Mouse (Mus musculus) midbrain, embryonic 10.5 days (tissue): ENCODE data around the gene Tmod2. TPM values are rescaled to one million over a fixed set of nuclear protein-coding genes. Genes with fewer than 3 reads are reported as not detected.
"Not testable (repeated sequence)": the region's sequence is repeated elsewhere in the genome, so short reads cannot be mapped to it uniquely, and the experiment has no call there.

Experiments
- DNase-seq: peaks from one replicate; pipeline ENCODE4 v3.0.0-alpha.2; 2017; ENCODE audit warnings: low spot score
- H3K27ac ChIP-seq: fragments of 300-500 bp; sonication (generic); replicated peaks from 2 replicates; pipeline ENCODE4 v1.5.1; 2016; ENCODE audit warnings: mild to moderate bottlenecking
- H3K27me3 ChIP-seq: fragments of 300-500 bp; sonication (generic); 2 replicates; pipeline ENCODE4 v1.6.1; 2016; ENCODE audit warnings: low read depth, mild to moderate bottlenecking; ENCODE audit not compliant: poor library complexity, severe bottlenecking
- H3K36me3 ChIP-seq: fragments of 300-500 bp; sonication (generic); 2 replicates; pipeline ENCODE4 v1.6.1; 2016; ENCODE audit warnings: mild to moderate bottlenecking, moderate library complexity
- H3K4me1 ChIP-seq: fragments of 300-500 bp; sonication (generic); 2 replicates; pipeline ENCODE4 v1.6.1; 2016
- H3K4me3 ChIP-seq: fragments of 300-500 bp; sonication (generic); 2 replicates; pipeline ENCODE4 v1.5.1; 2016; ENCODE audit warnings: mild to moderate bottlenecking, moderate library complexity
- H3K9me3 ChIP-seq: fragments of 300-500 bp; sonication (generic); replicated peaks from 2 replicates; pipeline ENCODE4 v1.6.1; 2016; ENCODE audit warnings: mild to moderate bottlenecking
- WGBS: fragments of 180-500 bp; shearing (Covaris S2); methylation state at CpG from one replicate; pipeline ENCODE4 v1.1.7; 2016; 5-methylcytosine and 5-hydroxymethylcytosine counted together
- polyA plus RNA-seq: library from polyadenylated mRNA; unstranded; fragments of >200 nt; fragmentation: Nextera tagmentation; extraction: Ambion mirVana; gene quantifications from 2 replicates; pipeline ENCODE4 v1.2.1, GENCODE M21; 2016

The Tmod2 gene
- polyA plus RNA-seq, 1 experiment from 2014 or later: 39.1 TPM

GRCm38 (mm10) chr9:75624983-75625555 is 13.9 kb upstream of the Tmod2 start:
- no peak for DNase-seq
- Histone ChIP-seq H3K4me1 (peaks cover 14% of the 10 kb centered on the region), H3K36me3 (no peaks in the 10 kb centered on the region), H3K27ac (peak overlapping the region; percentile 94), H3K27me3 (peaks cover 26% of the 10 kb centered on the region), H3K4me3 (peak overlapping the region; percentile 89), H3K9me3 (no peaks in the 10 kb centered on the region)
- WGBS: 14% methylated on average over 18 of the region's 18 CpGs

GRCm38 (mm10) chr9:75621428-75621827 is 10.3 kb upstream of the Tmod2 start:
- H3K27ac ChIP-seq: no peak overlapping the region
- no peak overlapping the region for H3K4me3 ChIP-seq
- peaks cover 16% of the 10 kb centered on the region for H3K27me3 ChIP-seq
- no peak for DNase-seq
- H3K4me1 ChIP-seq: peaks cover 12% of the 10 kb centered on the region
- H3K9me3 ChIP-seq: no peaks in the 10 kb centered on the region
- H3K36me3 ChIP-seq: no peaks in the 10 kb centered on the region
- 90% methylated on average over 3 of the region's 3 CpGs for WGBS

- not testable (repeated sequence) for DNase-seq, H3K4me1 ChIP-seq, H3K9me3 ChIP-seq, H3K4me3 ChIP-seq, H3K36me3 ChIP-seq, H3K27ac ChIP-seq
- WGBS: 87% methylated on average over 2 of the region's 2 CpGs
- peaks cover 13% of the 10 kb centered on the region for H3K27me3 ChIP-seq
These were observed 8.6 kb upstream of the Tmod2 start for GRCm38 (mm10) chr9:75619761-75620160.

- DNase-seq: no peak
- no peak overlapping the region for H3K27ac ChIP-seq
- H3K36me3 ChIP-seq: no peaks in the 10 kb centered on the region
- no peaks in the 10 kb centered on the region for H3K9me3 ChIP-seq
- H3K4me3 ChIP-seq: no peak overlapping the region
- 88% methylated on average over 6 of the region's 6 CpGs for WGBS
- H3K4me1 ChIP-seq: no peaks in the 10 kb centered on the region
- peaks cover 4% of the 10 kb centered on the region for H3K27me3 ChIP-seq
These were observed 7.8 kb upstream of the Tmod2 start for GRCm38 (mm10) chr9:75618836-75619400.

GRCm38 (mm10) chr9:75616560-75616959 is 5.4 kb upstream of the Tmod2 start:
- Histone ChIP-seq H3K36me3 (no peaks in the 10 kb centered on the region), H3K4me1 (no peaks in the 10 kb centered on the region), H3K9me3 (0 out of 2 replicates have a peak, but pooled peaks cover 3% of the 10 kb centered on the region), H3K27me3 (no peaks in the 10 kb centered on the region), H3K27ac (no peak overlapping the region), H3K4me3 (no peak overlapping the region)
- DNase-seq: no peak
- WGBS: 76% methylated on average over 3 of the region's 3 CpGs

GRCm38 (mm10) chr9:75609965-75610364 is 1.2 kb downstream of the Tmod2 start:
- no peak for DNase-seq
- H3K27ac ChIP-seq: peak overlapping the region; percentile 89
- peak overlapping the region; percentile 92 for H3K4me3 ChIP-seq
- peaks cover 6% of the 10 kb centered on the region for H3K36me3 ChIP-seq
- WGBS: 20% methylated on average over 16 of the region's 16 CpGs
- 0 out of 2 replicates have a peak, but pooled peaks cover 3% of the 10 kb centered on the region for H3K9me3 ChIP-seq
- peaks cover 13% of the 10 kb centered on the region for H3K4me1 ChIP-seq
- H3K27me3 ChIP-seq: peaks cover 5% of the 10 kb centered on the region; the same call in 1 of the 2 replicates

- Histone ChIP-seq H3K4me3 (peak overlapping the region; percentile 92), H3K27ac (no peak overlapping the region), H3K9me3 (0 out of 2 replicates have a peak, but pooled peaks cover 3% of the 10 kb centered on the region), H3K4me1 (peaks cover 13% of the 10 kb centered on the region), H3K36me3 (peaks cover 10% of the 10 kb centered on the region), H3K27me3 (peaks cover 5% of the 10 kb centered on the region; the same call in 1 of the 2 replicates)
- 69% methylated on average over 1 of the region's 1 CpGs for WGBS
- no peak for DNase-seq
These were observed 1.6 kb downstream of the Tmod2 start for GRCm38 (mm10) chr9:75609505-75609904.

GRCm38 (mm10) chr9:75607496-75607895 is 3.6 kb downstream of the Tmod2 start:
- no peak for DNase-seq
- 92% methylated on average over 4 of the region's 4 CpGs for WGBS
- no peak overlapping the region for H3K27ac ChIP-seq
- peaks cover 13% of the 10 kb centered on the region for H3K4me1 ChIP-seq
- no peak overlapping the region for H3K4me3 ChIP-seq
- H3K36me3 ChIP-seq: peaks cover 18% of the 10 kb centered on the region
- no peaks in the 10 kb centered on the region; the same call in 1 of the 2 replicates for H3K9me3 ChIP-seq
- peaks cover 5% of the 10 kb centered on the region; the same call in 1 of the 2 replicates for H3K27me3 ChIP-seq

- Histone ChIP-seq H3K36me3 (peaks cover 16% of the 10 kb centered on the region), H3K9me3 (no peaks in the 10 kb centered on the region; the same call in 1 of the 2 replicates), H3K4me3 (no peak overlapping the region), H3K27me3 (no peaks in the 10 kb centered on the region), H3K27ac (no peak overlapping the region), H3K4me1 (peaks cover 6% of the 10 kb centered on the region)
- DNase-seq: no peak
- 60% methylated on average over 12 of the region's 12 CpGs for WGBS
These were observed 9.6 kb downstream of the Tmod2 start for GRCm38 (mm10) chr9:75601510-75601909.

- H3K36me3 ChIP-seq: peaks cover 16% of the 10 kb centered on the region
- no peak for DNase-seq
- H3K27ac ChIP-seq: no peak overlapping the region
- H3K4me1 ChIP-seq: peaks cover 6% of the 10 kb centered on the region
- H3K9me3 ChIP-seq: no peaks in the 10 kb centered on the region; the same call in 1 of the 2 replicates
- H3K4me3 ChIP-seq: no peak overlapping the region
- no peaks in the 10 kb centered on the region for H3K27me3 ChIP-seq
- WGBS: 83% methylated on average over 7 of the region's 7 CpGs
These were observed 10.8 kb downstream of the Tmod2 start for GRCm38 (mm10) chr9:75600166-75600934.

GRCm38 (mm10) chr9:75599191-75599841 is 11.8 kb downstream of the Tmod2 start:
- Histone ChIP-seq H3K27ac (no peak overlapping the region), H3K4me3 (no peak overlapping the region), H3K4me1 (peaks cover 6% of the 10 kb centered on the region), H3K27me3 (no peaks in the 10 kb centered on the region), H3K36me3 (peaks cover 17% of the 10 kb centered on the region), H3K9me3 (no peaks in the 10 kb centered on the region; the same call in 1 of the 2 replicates)
- 53% methylated on average over 5 of the region's 5 CpGs for WGBS
- DNase-seq: no peak

- Histone ChIP-seq H3K27me3 (no peaks in the 10 kb centered on the region), H3K4me1 (peaks cover 6% of the 10 kb centered on the region), H3K4me3 (no peak overlapping the region), H3K27ac (no peak overlapping the region), H3K36me3 (peaks cover 26% of the 10 kb centered on the region), H3K9me3 (no peaks in the 10 kb centered on the region)
- whole genome bisulfite sequencing: 87% methylated on average over 4 of the region's 4 CpGs
- DNase-seq: no peak
These were observed 13.5 kb downstream of the Tmod2 start for GRCm38 (mm10) chr9:75597596-75597995.
